Mouse (Mus musculus) kidney, embryonic 16.5 days (tissue): ENCODE data around the gene Barhl1. TPM values are rescaled to one million over a fixed set of nuclear protein-coding genes. Genes with fewer than 3 reads are reported as not detected.

Experiments used
- ATAC-seq: fragments of 200-750 bp; cut with Nextera tagmentation; 2 replicates; pipeline ENCODE4 v1.8.0; 2017; ENCODE audit warnings: moderate TSS enrichment; ENCODE audit not compliant: low FRiP score, low TSS enrichment
- H3K27ac ChIP-seq: fragments of 300-500 bp; sonication (generic); 2 replicates; pipeline ENCODE4 v1.5.1; 2014; ENCODE audit warnings: low read length
- H3K27me3 ChIP-seq: fragments of 300-500 bp; sonication (generic); 2 replicates; pipeline ENCODE4 v1.6.1; 2014; ENCODE audit warnings: low read length, control low read depth, mixed read lengths; ENCODE audit not compliant: insufficient read depth
- H3K36me3 ChIP-seq: fragments of 300-500 bp; sonication (generic); 2 replicates; pipeline ENCODE4 v1.6.1; 2014; ENCODE audit warnings: low read length, control low read depth, mixed read lengths; ENCODE audit not compliant: insufficient read depth
- H3K4me1 ChIP-seq: fragments of 300-500 bp; sonication (generic); 2 replicates; pipeline ENCODE4 v1.6.1; 2014; ENCODE audit warnings: low read length, control low read depth, mixed read lengths; ENCODE audit not compliant: insufficient read depth
- H3K4me2 ChIP-seq: fragments of 300-500 bp; sonication (generic); replicated peaks from 2 replicates; pipeline ENCODE4 v1.6.1; 2014; ENCODE audit warnings: low read depth, low read length
- H3K4me3 ChIP-seq: fragments of 300-500 bp; sonication (generic); 2 replicates; pipeline ENCODE4 v1.5.1; 2014; ENCODE audit warnings: mild to moderate bottlenecking, low read length
- H3K9ac ChIP-seq: fragments of 300-500 bp; sonication (generic); replicated peaks from 2 replicates; pipeline ENCODE4 v1.6.1; 2014; ENCODE audit warnings: low read length
- H3K9me3 ChIP-seq: fragments of 300-500 bp; sonication (generic); 2 replicates; pipeline ENCODE4 v1.6.1; 2016; ENCODE audit warnings: low read length, control low read depth
- WGBS: fragments of 180-500 bp; shearing (Covaris S2); extraction: QIAGEN DNeasy Blood & Tissue Kit; methylation state at CpG from one replicate; pipeline ENCODE4 v1.1.7; 2014; 5-methylcytosine and 5-hydroxymethylcytosine counted together
- polyA plus RNA-seq: library from polyadenylated mRNA; unstranded; fragments of >200 nt; fragmentation: Nextera tagmentation; extraction: Ambion mirVana; gene quantifications from 2 replicates; pipeline ENCODE4 v1.2.1, GENCODE M21; 2015

The Barhl1 gene
- polyA plus RNA-seq, 1 experiment from 2014 or later = not detected

GRCm38 (mm10) chr2:28938997-28939396 is 22.5 kb upstream of the Barhl1 start:
- Histone ChIP-seq H3K4me1 (peaks cover 6% of the 10 kb centered on the region; the same call in 1 of the 2 replicates), H3K27me3 (peaks cover 72% of the 10 kb centered on the region), H3K27ac (no peak overlapping the region), H3K9ac (no peak overlapping the region), H3K36me3 (no peaks in the 10 kb centered on the region), H3K4me3 (no peak overlapping the region), H3K9me3 (no peaks in the 10 kb centered on the region), H3K4me2 (no peak overlapping the region)
- no peak for ATAC-seq
- WGBS = 64% methylated on average over 7 of the region's 7 CpGs

DNA sequence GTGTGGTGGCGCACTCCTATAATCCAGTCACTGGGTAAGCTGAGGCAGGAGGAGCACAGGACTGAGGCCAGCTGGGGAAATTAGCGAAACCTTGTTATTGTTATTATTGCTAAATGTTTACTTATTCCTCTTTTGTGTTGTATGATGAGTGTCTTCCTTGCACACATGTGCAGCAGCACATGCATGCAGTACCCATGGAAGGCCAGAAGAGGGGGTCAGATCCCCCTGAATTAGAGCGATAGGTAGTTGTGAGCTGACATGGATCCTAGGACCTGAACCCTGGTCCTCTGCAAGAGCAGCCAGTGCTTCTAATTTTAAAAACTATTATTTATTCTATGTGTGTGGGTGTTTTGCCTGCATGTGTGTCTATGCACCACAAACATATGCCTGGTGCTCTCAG is 14.1 kb upstream of the Barhl1 start:
- Histone ChIP-seq H3K36me3 (no peaks in the 10 kb centered on the region), H3K4me2 (no peak overlapping the region), H3K9me3 (no peaks in the 10 kb centered on the region), H3K9ac (no peak overlapping the region), H3K4me1 (no peaks in the 10 kb centered on the region), H3K27ac (no peak overlapping the region), H3K27me3 (peaks cover 52% of the 10 kb centered on the region), H3K4me3 (no peak overlapping the region)
- 93% methylated on average over 3 of the region's 3 CpGs for WGBS
- no peak for ATAC-seq

DNA sequence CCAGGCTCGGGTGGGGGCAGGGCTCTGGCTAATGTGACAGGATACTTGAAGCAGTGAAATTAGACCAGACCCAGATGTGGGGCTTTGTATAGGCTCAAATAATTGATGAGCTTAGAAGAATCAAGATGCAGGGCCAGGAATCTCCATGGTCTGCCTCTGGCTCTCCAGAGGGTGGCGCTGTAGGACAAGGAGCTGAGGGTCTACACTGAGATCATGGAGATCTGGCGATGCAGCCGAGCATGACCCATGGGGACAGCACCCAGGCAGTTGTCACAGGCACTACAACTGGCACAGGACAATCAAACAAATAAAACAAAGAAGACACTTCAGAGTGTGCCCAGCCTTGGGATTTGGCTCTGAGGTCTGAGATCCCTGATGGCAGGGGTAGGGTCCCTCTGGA is 7.4 kb upstream of the Barhl1 start:
- no peaks in the 10 kb centered on the region for H3K9me3 ChIP-seq
- ATAC-seq = peak; percentile 46; the same call in 1 of the 2 replicates
- H3K27me3 ChIP-seq = peaks cover 83% of the 10 kb centered on the region
- H3K4me1 ChIP-seq = no peaks in the 10 kb centered on the region
- no peak overlapping the region for H3K27ac ChIP-seq
- H3K9ac ChIP-seq = no peak overlapping the region
- WGBS = 0% methylated on average over 4 of the region's 4 CpGs
- no peak overlapping the region for H3K4me2 ChIP-seq
- no peak overlapping the region for H3K4me3 ChIP-seq
- H3K36me3 ChIP-seq = no peaks in the 10 kb centered on the region

DNA sequence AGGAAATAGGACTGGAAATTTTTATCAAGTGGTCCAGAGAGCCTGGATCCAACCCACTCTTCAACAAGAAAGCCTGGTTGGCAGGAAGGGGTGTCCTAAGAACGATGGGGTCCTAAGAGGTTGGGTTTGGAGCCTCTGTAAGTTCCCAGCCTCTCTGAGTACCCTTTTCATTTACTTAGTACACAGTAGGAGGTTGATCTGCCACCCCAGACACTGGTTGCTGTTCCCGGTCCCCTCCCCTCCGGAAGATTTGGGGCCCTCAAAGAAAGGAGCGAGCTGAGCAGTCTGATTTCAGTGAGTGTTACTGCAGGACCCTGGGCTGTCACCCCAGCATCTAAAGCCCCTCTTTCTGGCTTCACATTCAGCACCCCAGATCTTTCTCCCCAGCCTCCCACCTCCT is 2.5 kb upstream of the Barhl1 start:
- no peak overlapping the region for H3K4me2 ChIP-seq
- no peaks in the 10 kb centered on the region for H3K4me1 ChIP-seq
- no peak overlapping the region for H3K9ac ChIP-seq
- H3K27ac ChIP-seq = no peak overlapping the region
- no peak overlapping the region for H3K4me3 ChIP-seq
- no peaks in the 10 kb centered on the region for H3K9me3 ChIP-seq
- WGBS = 4% methylated on average over 4 of the region's 4 CpGs
- no peaks in the 10 kb centered on the region for H3K36me3 ChIP-seq
- peaks cover 94% of the 10 kb centered on the region for H3K27me3 ChIP-seq
- no peak for ATAC-seq

GRCm38 (mm10) chr2:28917518-28918361 is 1.3 kb upstream of the Barhl1 start:
- peaks cover 96% of the 10 kb centered on the region for H3K27me3 ChIP-seq
- H3K4me1 ChIP-seq = no peaks in the 10 kb centered on the region
- H3K4me3 ChIP-seq = peak overlapping the region; percentile 15; the same call in 1 of the 2 replicates
- no peak overlapping the region for H3K4me2 ChIP-seq
- ATAC-seq = no peak
- H3K9ac ChIP-seq = no peak overlapping the region
- H3K9me3 ChIP-seq = no peaks in the 10 kb centered on the region
- H3K27ac ChIP-seq = no peak overlapping the region
- no peaks in the 10 kb centered on the region for H3K36me3 ChIP-seq
- 1% methylated on average over 66 of the region's 73 CpGs for WGBS

DNA sequence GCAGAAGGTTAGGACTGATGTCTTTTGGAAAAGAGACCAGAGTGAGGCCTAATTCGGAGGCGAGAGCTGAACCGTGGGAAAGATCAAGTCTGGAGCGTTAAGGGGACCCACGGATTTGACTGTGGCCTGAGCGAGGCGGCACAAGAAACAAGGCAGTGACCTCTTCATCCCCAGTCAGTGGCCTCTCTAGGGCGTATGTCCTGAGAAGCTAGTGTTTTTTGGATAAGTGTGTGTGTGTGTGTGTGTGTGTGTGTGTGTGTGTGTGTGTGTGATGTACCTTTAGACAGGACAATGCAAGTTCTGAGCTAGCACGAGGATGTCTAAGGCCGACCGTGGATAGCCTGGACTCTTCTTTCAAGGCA is 669 bp upstream of the Barhl1 start:
- ATAC-seq = no peak
- Histone ChIP-seq H3K27ac (no peak overlapping the region), H3K4me1 (no peaks in the 10 kb centered on the region), H3K9me3 (no peaks in the 10 kb centered on the region), H3K4me3 (no peak overlapping the region), H3K36me3 (no peaks in the 10 kb centered on the region), H3K9ac (no peak overlapping the region), H3K4me2 (no peak overlapping the region), H3K27me3 (peaks cover 96% of the 10 kb centered on the region)
- WGBS = 4% methylated on average over 11 of the region's 11 CpGs

GRCm38 (mm10) chr2:28915768-28916512 is 528 bp downstream of the Barhl1 start:
- Histone ChIP-seq H3K27ac (no peak overlapping the region), H3K9ac (no peak overlapping the region), H3K9me3 (no peaks in the 10 kb centered on the region), H3K36me3 (no peaks in the 10 kb centered on the region), H3K4me1 (no peaks in the 10 kb centered on the region), H3K27me3 (peaks cover 97% of the 10 kb centered on the region), H3K4me3 (peak overlapping the region; percentile 2; the same call in 1 of the 2 replicates), H3K4me2 (0 out of 2 replicates have a peak overlapping the region, but pooled peaks have one; percentile 21)
- ATAC-seq = peak; percentile 86
- under 1% methylated on average over 50 of the region's 50 CpGs for WGBS

DNA sequence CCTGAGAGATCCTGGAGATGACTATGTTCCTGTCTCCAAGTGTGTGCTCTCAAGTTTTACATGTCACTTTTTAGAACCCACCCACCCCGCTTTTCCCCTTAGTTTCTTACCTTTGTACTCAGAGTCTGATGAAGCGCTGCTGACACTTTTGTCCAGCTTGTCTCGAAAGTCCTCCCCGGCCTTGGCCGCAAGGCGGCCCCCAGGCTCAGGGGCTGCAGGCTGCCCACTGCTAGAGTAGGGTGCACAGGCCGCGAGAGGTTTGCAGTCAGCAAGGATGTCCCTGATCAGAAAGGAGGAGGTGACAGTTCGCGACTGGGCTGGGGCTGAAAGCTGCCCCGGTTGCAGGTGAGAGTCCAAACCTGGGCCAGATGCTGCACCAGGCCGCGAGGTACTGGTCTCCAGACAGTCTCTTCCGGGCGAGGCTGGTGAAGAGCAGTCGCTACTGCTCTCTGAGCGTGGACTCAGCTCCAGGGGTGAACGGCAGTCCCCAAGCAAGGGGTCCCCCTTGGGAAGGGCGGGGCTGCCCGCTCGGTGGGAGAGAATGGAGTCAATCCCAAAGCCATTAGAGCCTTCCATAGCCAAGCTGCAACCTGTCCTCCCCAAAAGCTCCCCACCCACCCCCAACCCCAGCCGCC is 1.2 kb downstream of the Barhl1 start:
- H3K4me2 ChIP-seq = no peak overlapping the region
- no peak overlapping the region for H3K4me3 ChIP-seq
- H3K9me3 ChIP-seq = no peaks in the 10 kb centered on the region
- H3K36me3 ChIP-seq = no peaks in the 10 kb centered on the region
- ATAC-seq = no peak
- H3K27me3 ChIP-seq = peaks cover 97% of the 10 kb centered on the region
- H3K27ac ChIP-seq = no peak overlapping the region
- WGBS = 1% methylated on average over 22 of the region's 22 CpGs
- no peaks in the 10 kb centered on the region for H3K4me1 ChIP-seq
- no peak overlapping the region for H3K9ac ChIP-seq

GRCm38 (mm10) chr2:28914121-28914520 is 2.3 kb downstream of the Barhl1 start:
- Histone ChIP-seq H3K9me3 (no peaks in the 10 kb centered on the region), H3K27me3 (peaks cover 99% of the 10 kb centered on the region), H3K36me3 (no peaks in the 10 kb centered on the region), H3K27ac (no peak overlapping the region), H3K4me2 (no peak overlapping the region), H3K9ac (no peak overlapping the region), H3K4me3 (no peak overlapping the region), H3K4me1 (peaks cover 4% of the 10 kb centered on the region; the same call in 1 of the 2 replicates)
- ATAC-seq = no peak
- WGBS = 4% methylated on average over 2 of the region's 2 CpGs
